Mouse (Mus musculus): ENCODE measurements at regions not wholly inside any gene's neighbourhood (a gene's known extent, or its start where the extent isn't known, plus 50 kb on each side); places are given as distances from the start of the nearest gene placed in this dataset.

- no peaks in the 10 kb centered on the region for H3K36me3 ChIP-seq (ENCODE audit: control insufficient read depth, insufficient read depth, low read length)
- no peaks in the 10 kb centered on the region for H3K27me3 ChIP-seq (ENCODE audit: control insufficient read depth, insufficient read depth, low read length)
- no peak for TF ChIP-seq EP300 (IDR thresholded peaks at IDR 0.05; ENCODE audit: insufficient read depth, low read depth, low read length)
- no peak for TF ChIP-seq CTCF (IDR thresholded peaks at IDR 0.05)
- no peak for TF ChIP-seq POLR2A (IDR thresholded peaks at IDR 0.05; ENCODE audit: insufficient read depth, low read depth, low read length)
- H3K27ac ChIP-seq = no peak overlapping the region
- intact Hi-C loops (cut with DNase I) = no loop called here
- H3K4me3 ChIP-seq = no peak overlapping the region
- H3K79me2 ChIP-seq (replicated peaks; ENCODE audit: control insufficient read depth, insufficient read depth, low read length) = no peaks in the 10 kb centered on the region
- 62% methylated on average over 3 of the region's 3 CpGs for WGBS
- H3K4me1 ChIP-seq (ENCODE audit: control insufficient read depth, insufficient read depth, low read length) = no peaks in the 10 kb centered on the region
- no peak for DNase-seq
- H3K9ac ChIP-seq (ENCODE audit: low read depth, low read length) = no peak overlapping the region
Observed at GRCm38 (mm10) chr15:88163438-88163837, 436.7 kb upstream of the Zdhhc25 start.

- TF ChIP-seq POLR2A (IDR thresholded peaks at IDR 0.05; ENCODE audit: insufficient read depth, low read depth, low read length) = no peak
- TF ChIP-seq CTCF (IDR thresholded peaks at IDR 0.05) = no peak
- no peak for TF ChIP-seq EP300 (IDR thresholded peaks at IDR 0.05; ENCODE audit: insufficient read depth, low read depth, low read length)
- no peak overlapping the region for H3K9ac ChIP-seq (ENCODE audit: low read depth, low read length)
- WGBS = 30% methylated on average over 3 of the region's 3 CpGs
- DNase-seq = no peak
- H3K36me3 ChIP-seq (ENCODE audit: control insufficient read depth, insufficient read depth, low read length) = no peaks in the 10 kb centered on the region
- no peak overlapping the region for H3K27ac ChIP-seq
- H3K27me3 ChIP-seq (ENCODE audit: control insufficient read depth, insufficient read depth, low read length) = no peaks in the 10 kb centered on the region
- no peaks in the 10 kb centered on the region for H3K4me1 ChIP-seq (ENCODE audit: control insufficient read depth, insufficient read depth, low read length)
- no peaks in the 10 kb centered on the region for H3K79me2 ChIP-seq (replicated peaks; ENCODE audit: control insufficient read depth, insufficient read depth, low read length)
- no peak overlapping the region for H3K4me3 ChIP-seq
- intact Hi-C loops (cut with DNase I) = no loop called here
Observed at GRCm38 (mm10) chr15:88174326-88174725, 425.8 kb upstream of the Zdhhc25 start.

- 52% methylated on average over 3 of the region's 3 CpGs for WGBS
- TF ChIP-seq EP300 (IDR thresholded peaks at IDR 0.05; ENCODE audit: insufficient read depth, low read depth, low read length) (no peak), POLR2A (IDR thresholded peaks at IDR 0.05; ENCODE audit: insufficient read depth, low read depth, low read length) (no peak), CTCF (IDR thresholded peaks at IDR 0.05) (no peak)
- no peak for DNase-seq
Observed at GRCm38 (mm10) chr15:88175991-88176390, 424.1 kb upstream of the Zdhhc25 start.

GRCm38 (mm10) chr15:88196539-88196938 is 403.6 kb upstream of the Zdhhc25 start:
- 80% methylated on average over 2 of the region's 2 CpGs for WGBS

More at GRCm38 (mm10) chr15:88175991-88176390, 424.1 kb upstream of the Zdhhc25 start:
- no peaks in the 10 kb centered on the region for H3K4me1 ChIP-seq (ENCODE audit: control insufficient read depth, insufficient read depth, low read length)
- intact Hi-C loops (cut with DNase I) = no loop called here
- H3K9ac ChIP-seq (ENCODE audit: low read depth, low read length) = no peak overlapping the region
- H3K27me3 ChIP-seq (ENCODE audit: control insufficient read depth, insufficient read depth, low read length) = no peaks in the 10 kb centered on the region
- H3K36me3 ChIP-seq (ENCODE audit: control insufficient read depth, insufficient read depth, low read length) = no peaks in the 10 kb centered on the region
- no peak overlapping the region for H3K4me3 ChIP-seq
- no peak overlapping the region for H3K27ac ChIP-seq
- H3K79me2 ChIP-seq (replicated peaks; ENCODE audit: control insufficient read depth, insufficient read depth, low read length) = no peaks in the 10 kb centered on the region

GRCm38 (mm10) chr15:88202736-88203135 is 397.4 kb upstream of the Zdhhc25 start:
- Histone ChIP-seq H3K79me2 (replicated peaks; ENCODE audit: control insufficient read depth, insufficient read depth, low read length) (no peaks in the 10 kb centered on the region), H3K27ac (no peak overlapping the region), H3K36me3 (ENCODE audit: control insufficient read depth, insufficient read depth, low read length) (no peaks in the 10 kb centered on the region), H3K9ac (ENCODE audit: low read depth, low read length) (no peak overlapping the region), H3K27me3 (ENCODE audit: control insufficient read depth, insufficient read depth, low read length) (no peaks in the 10 kb centered on the region), H3K4me1 (ENCODE audit: control insufficient read depth, insufficient read depth, low read length) (no peaks in the 10 kb centered on the region), H3K4me3 (no peak overlapping the region)
- no peak for DNase-seq
- TF ChIP-seq CTCF (IDR thresholded peaks at IDR 0.05) (no peak), EP300 (IDR thresholded peaks at IDR 0.05; ENCODE audit: insufficient read depth, low read depth, low read length) (no peak), POLR2A (IDR thresholded peaks at IDR 0.05; ENCODE audit: insufficient read depth, low read depth, low read length) (no peak)
- intact Hi-C loops (cut with DNase I) = no loop called here
- 49% methylated on average over 3 of the region's 3 CpGs for WGBS

More at GRCm38 (mm10) chr15:88196539-88196938, 403.6 kb upstream of the Zdhhc25 start:
- H3K4me3 ChIP-seq = no peak overlapping the region
- H3K79me2 ChIP-seq (replicated peaks; ENCODE audit: control insufficient read depth, insufficient read depth, low read length) = no peaks in the 10 kb centered on the region
- H3K4me1 ChIP-seq (ENCODE audit: control insufficient read depth, insufficient read depth, low read length) = no peaks in the 10 kb centered on the region
- no peaks in the 10 kb centered on the region for H3K27me3 ChIP-seq (ENCODE audit: control insufficient read depth, insufficient read depth, low read length)
- H3K36me3 ChIP-seq (ENCODE audit: control insufficient read depth, insufficient read depth, low read length) = no peaks in the 10 kb centered on the region
- intact Hi-C loops (cut with DNase I) = no loop called here
- no peak overlapping the region for H3K9ac ChIP-seq (ENCODE audit: low read depth, low read length)
- no peak overlapping the region for H3K27ac ChIP-seq
- no peak for TF ChIP-seq EP300 (IDR thresholded peaks at IDR 0.05; ENCODE audit: insufficient read depth, low read depth, low read length)
- TF ChIP-seq CTCF (IDR thresholded peaks at IDR 0.05) = no peak
- TF ChIP-seq POLR2A (IDR thresholded peaks at IDR 0.05; ENCODE audit: insufficient read depth, low read depth, low read length) = no peak
- DNase-seq = no peak

- no peaks in the 10 kb centered on the region for H3K36me3 ChIP-seq (ENCODE audit: control insufficient read depth, insufficient read depth, low read length)
- no peak overlapping the region for H3K9ac ChIP-seq (ENCODE audit: low read depth, low read length)
- H3K4me1 ChIP-seq (ENCODE audit: control insufficient read depth, insufficient read depth, low read length) = no peaks in the 10 kb centered on the region
- DNase-seq = no peak
- TF ChIP-seq EP300 (IDR thresholded peaks at IDR 0.05; ENCODE audit: insufficient read depth, low read depth, low read length) = no peak
- no peak for TF ChIP-seq POLR2A (IDR thresholded peaks at IDR 0.05; ENCODE audit: insufficient read depth, low read depth, low read length)
- TF ChIP-seq CTCF (IDR thresholded peaks at IDR 0.05) = no peak
- intact Hi-C loops (cut with DNase I) = no loop called here
- no peak overlapping the region for H3K27ac ChIP-seq
- H3K27me3 ChIP-seq (ENCODE audit: control insufficient read depth, insufficient read depth, low read length) = no peaks in the 10 kb centered on the region
- no peaks in the 10 kb centered on the region for H3K79me2 ChIP-seq (replicated peaks; ENCODE audit: control insufficient read depth, insufficient read depth, low read length)
- WGBS = 35% methylated on average over 3 of the region's 3 CpGs
- no peak overlapping the region for H3K4me3 ChIP-seq
Observed at GRCm38 (mm10) chr15:88213356-88213755, 386.7 kb upstream of the Zdhhc25 start.

Data from heart, adult 2 months (tissue).